Comparison of ENCODE assay signal across 25 mouse cellular contexts in genomic region chr7:16915461-16916340, GRCm38 (mm10). TPM values are rescaled to one million over a fixed set of nuclear protein-coding genes. Genes with fewer than 3 reads are reported as not detected.
A peak's percentile ranks its signal among the peaks of the same experiment; 100 is the strongest.
DNase-seq lines count a peak whose midpoint lies in the region; ATAC-seq and TF ChIP-seq lines count a peak whose summit lies in the region.
"Had no signal": no experiment of that assay in that cellular context is flagged by ENCODE, and none has a peak within 500 bp of the region (broad histone marks: within the 10 kb centered on the region; RNA-seq: fewer than 3 reads in every experiment).

No protein-coding gene starts in this region.

- WGBS in midbrain, embryonic 13.5 days, result 93% methylated on average over 32 of the region's 32 CpGs

- no peaks in the 10 kb centered on the region for H3K27me3 ChIP-seq in midbrain, embryonic 13.5 days
- H3K27me3 ChIP-seq: CH12.LX; embryonic facial prominence, embryonic 15.5 days; forebrain, embryonic 13.5 days; kidney, embryonic 15.5 days; limb, embryonic 13.5 days; lung, embryonic 15.5 days had no signal

- no peak overlapping the region for H3K4me3 ChIP-seq in gastrocnemius, adult 2 months
- H3K4me3 ChIP-seq in layer of hippocampus, adult 2 months, result no peak overlapping the region
- H3K4me3 ChIP-seq in midbrain, embryonic 13.5 days (replicated peaks), result no peak overlapping the region
- H3K4me3 ChIP-seq: embryonic facial prominence, embryonic 10.5 days; embryonic facial prominence, embryonic 15.5 days; forebrain, embryonic 13.5 days; kidney, embryonic 15.5 days; limb, embryonic 13.5 days; lung, embryonic 15.5 days; midbrain, embryonic 10.5 days had no signal

- no peak for TF ChIP-seq CTCF in gastrocnemius, adult 2 months (IDR thresholded peaks at IDR 0.05)
- no peak for TF ChIP-seq CTCF in layer of hippocampus, adult 2 months (conservative IDR thresholded peaks at IDR 0.05)

- no peak overlapping the region for H3K4me2 ChIP-seq in midbrain, embryonic 13.5 days (replicated peaks)
- H3K4me2 ChIP-seq: embryonic facial prominence, embryonic 15.5 days; forebrain, embryonic 13.5 days; heart, embryonic 11.5 days; kidney, embryonic 15.5 days; limb, embryonic 13.5 days; liver, embryonic 11.5 days; lung, embryonic 15.5 days had no signal

- H3K27ac ChIP-seq in gastrocnemius, adult 2 months, result no peak overlapping the region
- H3K27ac ChIP-seq in layer of hippocampus, adult 2 months, result peak overlapping the region; percentile 87
- no peak overlapping the region for H3K27ac ChIP-seq in midbrain, embryonic 13.5 days
- H3K27ac ChIP-seq: embryonic facial prominence, embryonic 10.5 days; forebrain, embryonic 13.5 days; kidney, embryonic 15.5 days; limb, embryonic 13.5 days; lung, embryonic 15.5 days; midbrain, embryonic 10.5 days had no signal

- no peak for ATAC-seq in cerebellum, adult (ENCODE audit: insufficient number of reproducible peaks, low FRiP score, low TSS enrichment)
- no peak for ATAC-seq in midbrain, embryonic 13.5 days
- ATAC-seq: forebrain, embryonic 13.5 days; hindbrain, embryonic 16.5 days had no signal

- peaks cover 67% of the 10 kb centered on the region for H3K36me3 ChIP-seq in midbrain, embryonic 13.5 days

- peaks cover 33% of the 10 kb centered on the region for H3K4me1 ChIP-seq in midbrain, embryonic 13.5 days (replicated peaks)

- DNase-seq in cerebellum, adult 11-12 months, result peak; percentile 65
- peak; percentile 22 for DNase-seq in gastrocnemius, adult 2 months
- DNase-seq in gastrocnemius, postnatal 14 days, result no peak
- DNase-seq in layer of hippocampus, adult 2 months (ENCODE audit: low spot score in 2 of 2), result no peak
- DNase-seq in layer of hippocampus, adult 8-10 months (ENCODE audit: low spot score in 2 of 2), result no peak
- DNase-seq: adrenal gland, adult 8-10 months; kidney, adult 18-20 months had no signal

- intact Hi-C loops in gastrocnemius, adult 2 months (cut with DNase I), result loop anchor here (2.0 kb wide), 1 partner anchor 41 kb away; the partner anchor contains the start of gene Dact3
- intact Hi-C loops in gastrocnemius, postnatal 14 days (cut with DNase I; ENCODE audit: low total_unique reads), result loop anchor here (2.0 kb wide), 1 partner anchor 21 kb away; no protein-coding TSS in a partner anchor

- H3K9ac ChIP-seq in midbrain, embryonic 13.5 days (replicated peaks), result no peak overlapping the region
- H3K9ac ChIP-seq: embryonic facial prominence, embryonic 15.5 days; forebrain, embryonic 13.5 days; kidney, embryonic 15.5 days; limb, embryonic 13.5 days; lung, embryonic 15.5 days had no signal

- H3K9me3 ChIP-seq in midbrain, embryonic 13.5 days, result no peaks in the 10 kb centered on the region
- H3K9me3 ChIP-seq: embryonic facial prominence, embryonic 10.5 days; embryonic facial prominence, embryonic 15.5 days; forebrain, embryonic 13.5 days; G1E; kidney, embryonic 15.5 days; limb, embryonic 13.5 days; lung, embryonic 15.5 days; midbrain, embryonic 10.5 days had no signal

RNA-seq across cellular contexts. Expression of gene Calm3, which starts 8.2 kb away (rescaled TPM):
- total RNA-seq in gastrocnemius, adult 2 months (2021), result 100 to 1,000 TPM; 290 to 400 TPM
- 100 to 1,000 TPM; 247 to 276 TPM for total RNA-seq in gastrocnemius, postnatal 14 days (2021)
- 1,000 to 10,000 TPM; 2,074 to 2,160 TPM for total RNA-seq in layer of hippocampus, adult 2 months (2021)
- total RNA-seq in layer of hippocampus, adult 8-10 months (2022), result 1,000 to 10,000 TPM; 1,722 to 2,104 (median 1,900) TPM
- polyA plus RNA-seq in midbrain, embryonic 13.5 days (2015; fragmentation: Nextera tagmentation; extraction: Ambion mirVana), result 297 and 325 TPM in 2 replicates

RNA-seq across cellular contexts. Expression of gene Ptgir, which starts 9.4 kb away (rescaled TPM):
- total RNA-seq in gastrocnemius, adult 2 months (2021), result under 1 TPM; 0.67 to 0.79 TPM
- total RNA-seq in gastrocnemius, postnatal 14 days (2021), result 1 to 10 TPM; 1.6 to 2.6 TPM
- total RNA-seq in layer of hippocampus, adult 2 months (2021), result under 1 TPM; 0.10 to 0.20 TPM
- not detected for total RNA-seq in layer of hippocampus, adult 8-10 months (2022)
- 0.41 and 0.54 TPM in 2 replicates for polyA plus RNA-seq in midbrain, embryonic 13.5 days (2015; fragmentation: Nextera tagmentation; extraction: Ambion mirVana)
- polyA plus RNA-seq: neural tube, embryonic 14.5 days had no signal

RNA-seq across cellular contexts. Expression of gene Gng8, which starts 24.1 kb away (rescaled TPM):
- not detected for total RNA-seq in gastrocnemius, adult 2 months (2021)
- under 1 TPM; 0.47 to 0.66 TPM for total RNA-seq in gastrocnemius, postnatal 14 days (2021)
- 1 to 10 TPM; 1.9 to 4.0 TPM for total RNA-seq in layer of hippocampus, adult 2 months (2021)
- 1 to 10 TPM; 1.3 to 3.4 (median 2.5) TPM for total RNA-seq in layer of hippocampus, adult 8-10 months (2022)
- polyA plus RNA-seq in midbrain, embryonic 13.5 days (2015; fragmentation: Nextera tagmentation; extraction: Ambion mirVana), result 23.4 and 30.8 TPM in 2 replicates
- total RNA-seq: G1E; megakaryocyte progenitor cell, adult 5-6 weeks had no signal
- polyA plus RNA-seq: G1E had no signal

RNA-seq across cellular contexts. Expression of gene Pnmal2, which starts 28.8 kb away (rescaled TPM):
- total RNA-seq in gastrocnemius, adult 2 months (2021), result under 1 TPM; 0.74 to 0.86 TPM
- 10 to 100 TPM in 1 of 2 experiments, 1 to 10 TPM in 1; 9.2 to 11.8 TPM for total RNA-seq in gastrocnemius, postnatal 14 days (2021)
- total RNA-seq in layer of hippocampus, adult 2 months (2021), result 100 to 1,000 TPM; 348 to 373 TPM
- total RNA-seq in layer of hippocampus, adult 8-10 months (2022), result 100 to 1,000 TPM; 311 to 360 (median 338) TPM
- 119 and 120 TPM in 2 replicates for polyA plus RNA-seq in midbrain, embryonic 13.5 days (2015; fragmentation: Nextera tagmentation; extraction: Ambion mirVana)
- total RNA-seq: granulocyte monocyte progenitor cell, adult 5-6 weeks; hematopoietic stem cell, adult 5-6 weeks; megakaryocyte progenitor cell, adult 5-6 weeks had no signal
- polyA plus RNA-seq: G1E had no signal

RNA-seq across cellular contexts. Expression of gene Dact3, which starts 40.6 kb away (rescaled TPM):
- 1 to 10 TPM in 1 of 2 experiments, under 1 TPM in 1; 0.99 to 1.7 TPM for total RNA-seq in gastrocnemius, adult 2 months (2021)
- 1 to 10 TPM; 3.9 to 7.1 TPM for total RNA-seq in gastrocnemius, postnatal 14 days (2021)
- total RNA-seq in layer of hippocampus, adult 2 months (2021), result 100 to 1,000 TPM; 154 to 156 TPM
- 100 to 1,000 TPM; 142 to 151 (median 149) TPM for total RNA-seq in layer of hippocampus, adult 8-10 months (2022)
- 2.8 and 2.9 TPM in 2 replicates for polyA plus RNA-seq in midbrain, embryonic 13.5 days (2015; fragmentation: Nextera tagmentation; extraction: Ambion mirVana)

Comparison
In these comparisons a context has a peak if more than half of its experiments do, and no peak if none do; other contexts are left out.
1. DNase-seq: peak in cerebellum, adult 11-12 months (single experiment) and gastrocnemius, adult 2 months (single experiment); none in gastrocnemius, postnatal 14 days (single experiment), layer of hippocampus, adult 2 months (0 of 2) and layer of hippocampus, adult 8-10 months (0 of 2).
2. RNA of gene Calm3, which starts 8.2 kb away (total RNA-seq): 2,074 to 2,160 TPM in layer of hippocampus, adult 2 months and 1,722 to 2,104 TPM in layer of hippocampus, adult 8-10 months; 290 to 400 TPM in gastrocnemius, adult 2 months and 247 to 276 TPM in gastrocnemius, postnatal 14 days; every median in the first group is over 4 times any median in the second.